Mouse (Mus musculus) testis, postnatal 14 days (tissue): Measurements from ENCODE around the gene Maea.
A peak's percentile ranks its signal among the peaks of the same experiment; 100 is the strongest.

ENCODE experiments used
- DNase-seq: peaks from one replicate; pipeline ENCODE4 v3.0.0; 2021; ENCODE audit warnings: low spot score

Gene Maea

GRCm38 (mm10) chr5:33358467-33358866 lies 23.2 kb downstream of the Maea start:
- DNase-seq = no peak

GRCm38 (mm10) chr5:33363263-33363662 lies 28.0 kb downstream of the Maea start:
- DNase-seq = no peak

- DNase-seq = no peak
These were observed 33.3 kb downstream of the Maea start for GRCm38 (mm10) chr5:33368651-33369050.

- DNase-seq = no peak
These were observed 35.8 kb downstream of the Maea start for GRCm38 (mm10) chr5:33371137-33371536.

- no peak for DNase-seq
These were observed 36.4 kb downstream of the Maea start for GRCm38 (mm10) chr5:33371668-33372067.

- DNase-seq = no peak
These were observed 37.2 kb downstream of the Maea start for GRCm38 (mm10) chr5:33372331-33373038.

DNA sequence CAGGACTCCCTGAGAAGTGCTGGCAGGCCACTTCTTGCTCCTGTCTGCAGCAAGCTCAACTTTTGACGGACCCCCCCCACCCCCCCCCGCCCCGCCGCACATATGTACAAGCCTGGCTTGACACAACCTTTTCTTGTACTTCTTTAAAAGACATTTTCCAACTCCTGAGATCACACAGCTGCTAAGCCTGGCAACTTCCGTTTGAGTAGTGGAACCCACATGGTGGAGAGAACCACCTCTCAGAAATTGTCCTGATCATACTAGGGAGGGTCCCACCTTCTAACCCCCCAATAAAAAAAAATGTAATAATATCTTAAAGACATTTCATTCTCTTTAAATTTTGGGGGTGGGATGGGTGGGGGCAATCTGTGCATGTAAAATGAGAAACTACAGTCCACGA lies 41.9 kb downstream of the Maea start:
- no peak for DNase-seq

- DNase-seq = peak; percentile 58
These were observed 42.5 kb downstream of the Maea start for GRCm38 (mm10) chr5:33377801-33378301.

DNA sequence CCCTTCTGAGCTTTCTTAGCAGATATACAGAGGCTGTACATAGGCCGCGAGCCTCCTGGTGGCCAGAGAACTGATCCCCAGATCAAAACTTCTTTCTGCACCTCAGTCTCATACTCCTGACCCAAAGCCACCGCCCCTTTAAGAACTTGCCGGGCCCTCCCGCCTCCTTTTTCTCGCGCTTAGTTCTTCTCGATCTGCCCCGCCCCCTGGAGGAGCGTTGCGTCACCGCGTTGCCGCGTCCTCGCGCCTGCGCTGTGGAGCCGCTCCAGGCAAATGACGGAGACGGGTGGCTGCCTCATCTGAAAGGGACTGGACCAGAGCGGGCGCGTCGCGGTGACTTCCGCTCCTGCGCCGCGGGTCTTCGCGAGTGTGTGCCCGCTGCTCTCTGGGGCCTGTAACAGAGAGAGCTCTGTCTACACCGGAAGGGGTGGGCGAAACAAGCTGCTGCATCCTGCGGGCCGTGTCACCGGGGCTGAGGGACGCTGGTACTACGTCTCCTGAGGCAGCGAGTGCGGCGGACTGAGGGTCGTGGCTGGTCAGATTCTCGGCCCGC lies 43.1 kb downstream of the Maea start, which contains the start of gene Uvssa:
TSS of gene Uvssa (plus strand) at position 248 of the 553 bp plus-strand sequence.
- DNase-seq = peak; percentile 98

GRCm38 (mm10) chr5:33387550-33387949 lies 52.2 kb downstream of the Maea start:
- DNase-seq = no peak

GRCm38 (mm10) chr5:33393803-33394202 lies 58.5 kb downstream of the Maea start:
- peak; percentile 38 for DNase-seq

GRCm38 (mm10) chr5:33395693-33396092 lies 60.4 kb downstream of the Maea start:
- no peak for DNase-seq

DNA sequence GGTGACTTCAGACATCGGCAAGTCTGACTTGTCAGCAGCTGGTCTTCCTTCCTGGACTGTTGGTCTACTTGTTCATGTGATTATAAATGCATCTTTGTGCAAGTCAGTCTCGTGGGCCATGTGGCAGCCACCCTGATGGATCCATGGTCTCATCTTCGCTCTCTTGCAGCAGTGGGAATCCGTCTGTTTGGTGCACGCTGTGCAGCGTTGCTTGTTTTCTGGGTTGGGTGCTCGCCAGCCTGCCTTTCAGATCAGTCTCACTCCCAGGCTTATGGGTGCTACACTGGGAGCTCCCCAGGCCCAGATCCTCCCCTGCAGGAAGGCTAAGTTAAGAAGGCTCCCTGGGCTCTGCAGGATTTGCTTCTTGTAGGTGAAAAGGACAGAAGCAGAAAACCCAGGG lies 61.5 kb downstream of the Maea start:
- DNase-seq = no peak

GRCm38 (mm10) chr5:33400819-33401218 lies 65.5 kb downstream of the Maea start:
- DNase-seq = no peak

DNA sequence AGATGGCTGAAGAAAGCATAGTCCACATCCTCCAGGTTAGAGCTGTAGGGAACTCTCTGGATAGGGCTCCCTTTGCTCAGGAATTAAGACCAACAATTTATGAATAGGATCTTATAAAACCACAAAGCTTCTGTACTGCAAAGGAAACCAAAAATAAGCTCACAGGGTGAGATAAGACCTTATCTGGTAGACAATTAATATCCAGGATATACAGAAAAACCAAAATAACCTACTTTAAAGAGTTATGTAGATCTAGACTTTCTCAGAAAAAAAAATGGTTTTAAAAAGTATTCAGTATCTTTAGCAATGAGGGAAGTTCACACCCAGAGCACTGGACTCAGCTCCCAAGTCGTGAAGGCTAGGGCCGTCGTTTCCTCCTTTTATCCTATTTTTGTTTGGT lies 85.0 kb downstream of the Maea start:
- DNase-seq = no peak
